Mouse (Mus musculus): ENCODE measurements at regions not wholly inside any gene's neighbourhood (a gene's known extent, or its start where the extent isn't known, plus 50 kb on each side); places are given as distances from the start of the nearest gene placed in this dataset.
A peak's percentile ranks its signal among the peaks of the same experiment; 100 is the strongest.

DNA sequence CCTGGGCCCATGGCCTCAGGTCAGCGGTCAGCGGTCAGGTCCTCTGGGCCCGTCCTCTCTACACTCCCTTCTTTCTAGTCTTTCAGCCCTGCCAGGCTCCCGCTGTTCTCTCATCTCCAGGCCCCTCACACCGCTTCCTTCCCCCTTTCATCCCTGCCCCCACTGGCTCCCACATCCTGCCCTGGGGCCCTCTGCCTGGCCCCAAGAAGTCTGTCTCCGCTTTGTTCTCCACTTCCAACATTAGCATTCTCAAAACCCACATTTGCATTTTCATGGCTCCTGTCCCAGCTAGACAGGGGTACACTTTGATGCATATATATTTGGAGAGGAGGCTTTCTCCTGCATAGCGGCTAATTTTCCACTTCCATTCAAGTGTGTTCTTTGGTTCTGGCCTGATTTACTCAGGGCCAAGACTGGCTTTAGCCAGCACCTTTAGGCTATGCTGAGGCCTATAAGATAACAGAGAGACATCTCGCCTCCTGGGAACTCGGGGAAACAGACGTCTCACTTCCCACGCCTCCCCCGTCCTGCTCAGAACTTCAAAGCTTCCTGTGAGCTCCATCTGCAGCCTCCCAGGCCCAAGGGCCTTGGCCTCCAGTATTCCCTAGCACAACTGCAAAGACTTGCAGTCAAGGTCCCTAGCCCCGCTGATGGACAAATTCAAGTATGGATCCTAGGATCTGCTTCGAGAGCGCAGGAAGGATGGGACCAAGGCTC lies 109.8 kb upstream of the Parp11 start:
- TF ChIP-seq CTCF (IDR thresholded peaks at IDR 0.05; ENCODE audit: extremely low read depth, insufficient read length, insufficient replicate concordance, low read depth, low read length) (no peak), POLR2A (IDR thresholded peaks at IDR 0.05; ENCODE audit: low read depth, low read length) (no peak)
- 80% methylated on average over 15 of the region's 15 CpGs for WGBS
- Histone ChIP-seq H3K27ac (ENCODE audit: insufficient read depth, low read depth, low read length) (no peak overlapping the region), H3K27me3 (ENCODE audit: control insufficient read depth, insufficient read depth, low read length) (no peaks in the 10 kb centered on the region), H3K4me1 (ENCODE audit: control insufficient read depth, insufficient read depth, insufficient read length, low read length) (peaks cover 41% of the 10 kb centered on the region), H3K4me3 (ENCODE audit: low read depth, low read length) (no peak overlapping the region), H3K36me3 (ENCODE audit: control insufficient read depth, insufficient read depth, low read length) (no peaks in the 10 kb centered on the region)

DNA sequence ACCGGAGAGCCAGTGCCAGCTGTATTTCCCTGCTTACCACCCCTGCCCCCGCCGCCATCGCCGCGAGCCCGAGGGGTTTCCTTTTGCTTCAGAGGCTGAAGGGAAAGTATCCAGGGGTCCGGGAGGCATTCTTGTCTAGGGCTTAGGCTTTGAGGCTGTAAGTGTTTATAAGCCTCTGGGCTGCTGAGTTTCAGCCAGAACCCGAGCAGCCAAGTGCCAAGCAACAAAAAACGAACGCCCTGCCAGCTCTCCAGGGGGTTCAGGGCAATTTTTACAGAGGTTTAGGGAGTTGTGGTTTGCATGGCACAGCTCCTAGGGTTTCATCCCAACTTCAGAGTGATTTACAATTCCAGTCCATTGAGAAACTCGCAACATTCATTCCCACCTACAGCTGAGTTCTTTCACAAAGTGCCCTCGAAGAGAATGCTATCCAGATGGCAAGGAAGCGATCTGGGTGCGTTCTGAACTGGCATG lies 109.2 kb upstream of the Parp11 start:
- Histone ChIP-seq H3K27ac (ENCODE audit: insufficient read depth, low read depth, low read length) (no peak overlapping the region), H3K4me1 (ENCODE audit: control insufficient read depth, insufficient read depth, insufficient read length, low read length) (peaks cover 43% of the 10 kb centered on the region), H3K27me3 (ENCODE audit: control insufficient read depth, insufficient read depth, low read length) (no peaks in the 10 kb centered on the region), H3K4me3 (ENCODE audit: low read depth, low read length) (no peak overlapping the region), H3K36me3 (ENCODE audit: control insufficient read depth, insufficient read depth, low read length) (no peaks in the 10 kb centered on the region)
- TF ChIP-seq POLR2A (IDR thresholded peaks at IDR 0.05; ENCODE audit: low read depth, low read length) (no peak), CTCF (IDR thresholded peaks at IDR 0.05; ENCODE audit: extremely low read depth, insufficient read length, insufficient replicate concordance, low read depth, low read length) (no peak)
- WGBS = 79% methylated on average over 15 of the region's 15 CpGs

DNA sequence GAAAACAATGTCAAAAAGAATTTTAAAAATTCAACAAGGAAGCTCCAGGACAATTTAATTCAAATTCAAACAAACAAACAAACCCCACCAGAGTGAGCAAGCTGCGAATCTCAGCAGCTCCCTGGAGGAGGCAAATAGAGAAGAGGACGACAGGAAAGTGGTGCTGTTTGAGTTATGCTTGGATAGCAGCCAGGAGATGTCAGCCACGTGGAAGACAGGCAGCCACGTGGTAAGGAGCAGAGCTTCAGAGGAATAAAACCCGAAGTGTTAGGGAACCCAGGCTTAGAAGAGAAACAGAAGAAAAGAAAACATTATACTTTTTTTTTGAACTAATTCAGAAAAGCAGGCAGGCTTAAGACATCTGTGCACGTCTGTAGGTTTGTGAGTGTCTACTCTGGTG lies 108.2 kb upstream of the Parp11 start:
- 16% methylated on average over 6 of the region's 6 CpGs for WGBS

DNA sequence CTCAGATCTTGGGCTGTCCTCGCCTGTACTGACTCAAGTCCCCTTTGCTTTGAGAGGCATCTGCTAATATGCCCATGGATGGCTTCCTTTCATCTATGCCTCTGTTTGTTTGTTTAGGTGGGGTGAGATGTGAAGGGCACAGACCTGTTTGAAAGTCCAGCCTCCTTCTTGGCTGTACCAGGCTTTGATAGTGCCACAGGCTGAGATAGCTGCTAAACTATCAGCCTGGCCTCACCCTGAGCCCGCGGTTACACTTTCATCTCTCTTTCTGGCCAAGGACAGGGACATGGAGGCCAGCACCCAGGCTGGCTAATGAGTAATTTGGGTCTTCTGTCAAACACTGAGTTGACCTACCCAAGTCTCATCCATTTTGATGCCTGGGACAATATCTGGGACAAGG lies 105.0 kb upstream of the Parp11 start:
- H3K27ac ChIP-seq (ENCODE audit: insufficient read depth, low read depth, low read length) = peak overlapping the region; percentile 23; the same call in 1 of the 2 replicates
- 29% methylated on average over 3 of the region's 3 CpGs for WGBS
- no peaks in the 10 kb centered on the region for H3K27me3 ChIP-seq (ENCODE audit: control insufficient read depth, insufficient read depth, low read length)
- TF ChIP-seq CTCF (IDR thresholded peaks at IDR 0.05; ENCODE audit: extremely low read depth, insufficient read length, insufficient replicate concordance, low read depth, low read length) = no peak
- TF ChIP-seq POLR2A (IDR thresholded peaks at IDR 0.05; ENCODE audit: low read depth, low read length) = no peak
- H3K4me3 ChIP-seq (ENCODE audit: low read depth, low read length) = no peak overlapping the region
- H3K36me3 ChIP-seq (ENCODE audit: control insufficient read depth, insufficient read depth, low read length) = no peaks in the 10 kb centered on the region
- peaks cover 30% of the 10 kb centered on the region; the same call in 1 of the 2 replicates for H3K4me1 ChIP-seq (ENCODE audit: control insufficient read depth, insufficient read depth, insufficient read length, low read length)

More for the DNA sequence above, 108.2 kb upstream of the Parp11 start:
- TF ChIP-seq POLR2A (IDR thresholded peaks at IDR 0.05; ENCODE audit: low read depth, low read length) (no peak), CTCF (IDR thresholded peaks at IDR 0.05; ENCODE audit: extremely low read depth, insufficient read length, insufficient replicate concordance, low read depth, low read length) (no peak)
- H3K4me1 ChIP-seq (ENCODE audit: control insufficient read depth, insufficient read depth, insufficient read length, low read length) = peaks cover 40% of the 10 kb centered on the region
- H3K4me3 ChIP-seq (ENCODE audit: low read depth, low read length) = no peak overlapping the region
- no peak overlapping the region for H3K27ac ChIP-seq (ENCODE audit: insufficient read depth, low read depth, low read length)
- H3K27me3 ChIP-seq (ENCODE audit: control insufficient read depth, insufficient read depth, low read length) = no peaks in the 10 kb centered on the region
- no peaks in the 10 kb centered on the region for H3K36me3 ChIP-seq (ENCODE audit: control insufficient read depth, insufficient read depth, low read length)

DNA sequence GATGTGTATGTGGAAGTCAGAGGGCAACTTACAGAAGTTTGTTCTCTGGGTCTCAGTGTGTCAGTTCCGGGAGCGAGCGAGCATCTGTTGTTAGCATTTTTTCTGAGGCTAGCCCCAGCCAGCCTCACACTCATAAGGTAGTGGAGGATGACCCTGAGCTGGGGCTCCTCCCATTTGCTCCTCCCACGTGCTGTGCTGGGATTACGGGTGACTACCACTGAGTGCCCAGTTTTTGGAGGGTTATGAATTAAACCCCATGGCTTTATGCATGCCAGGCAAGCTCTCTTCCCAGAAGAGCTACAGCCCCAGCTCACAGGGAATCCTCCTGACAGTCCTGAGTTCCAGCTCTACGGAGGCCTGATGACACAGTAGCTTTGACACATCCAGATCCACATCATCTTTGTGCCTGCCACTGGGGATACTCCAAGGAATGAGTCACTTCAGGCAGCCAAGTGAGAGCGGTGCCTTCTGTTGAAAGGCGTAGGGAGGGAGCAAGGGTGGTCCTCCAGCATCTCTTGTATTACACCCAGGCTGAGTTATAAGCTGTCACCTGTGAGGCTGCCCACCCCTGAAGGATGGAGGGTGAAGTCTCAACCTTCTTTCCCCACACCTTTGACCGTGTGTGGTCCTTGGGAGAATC lies 97.8 kb upstream of the Parp11 start:
- 84% methylated on average over 9 of the region's 9 CpGs for WGBS
- H3K4me1 ChIP-seq (ENCODE audit: control insufficient read depth, insufficient read depth, insufficient read length, low read length) = peaks cover 14% of the 10 kb centered on the region; the same call in 1 of the 2 replicates
- no peak overlapping the region for H3K27ac ChIP-seq (ENCODE audit: insufficient read depth, low read depth, low read length)
- no peak overlapping the region for H3K4me3 ChIP-seq (ENCODE audit: low read depth, low read length)
- no peaks in the 10 kb centered on the region for H3K36me3 ChIP-seq (ENCODE audit: control insufficient read depth, insufficient read depth, low read length)
- no peaks in the 10 kb centered on the region for H3K27me3 ChIP-seq (ENCODE audit: control insufficient read depth, insufficient read depth, low read length)
- no peak for TF ChIP-seq POLR2A (IDR thresholded peaks at IDR 0.05; ENCODE audit: low read depth, low read length)
- TF ChIP-seq CTCF (IDR thresholded peaks at IDR 0.05; ENCODE audit: extremely low read depth, insufficient read length, insufficient replicate concordance, low read depth, low read length) = no peak

DNA sequence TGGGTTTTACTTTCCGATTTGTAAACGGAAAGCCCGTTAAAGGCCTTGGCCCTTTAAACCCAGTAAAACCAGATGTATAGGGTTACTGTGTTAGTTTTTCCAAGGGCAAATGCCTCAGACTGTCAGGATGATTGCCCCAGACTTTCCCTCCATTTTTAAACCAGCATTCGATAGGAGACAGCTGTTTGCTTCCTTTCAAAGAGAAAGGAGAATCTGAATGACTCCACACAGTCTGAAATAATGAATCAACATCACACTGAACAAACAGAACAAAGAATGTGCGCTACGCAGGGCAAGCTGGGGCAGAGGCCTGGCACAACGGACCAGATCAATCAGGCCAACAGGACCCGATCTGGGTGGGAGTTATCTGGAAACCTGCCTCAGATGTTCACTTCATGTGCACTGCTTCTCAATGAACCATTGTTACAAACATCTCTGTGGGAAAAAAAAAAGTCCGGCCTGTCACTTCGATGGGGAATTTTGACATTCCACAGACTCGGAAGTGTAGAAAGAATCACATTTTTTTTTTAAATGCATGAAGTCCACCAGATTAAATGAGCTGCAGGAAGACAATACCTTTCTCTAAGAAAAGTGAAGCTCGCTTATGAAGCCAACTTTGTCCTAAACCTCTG lies 97.0 kb upstream of the Parp11 start:
- Histone ChIP-seq H3K36me3 (ENCODE audit: control insufficient read depth, insufficient read depth, low read length) (no peaks in the 10 kb centered on the region), H3K4me3 (ENCODE audit: low read depth, low read length) (no peak overlapping the region), H3K27me3 (ENCODE audit: control insufficient read depth, insufficient read depth, low read length) (no peaks in the 10 kb centered on the region), H3K4me1 (ENCODE audit: control insufficient read depth, insufficient read depth, insufficient read length, low read length) (peaks cover 8% of the 10 kb centered on the region; the same call in 1 of the 2 replicates), H3K27ac (ENCODE audit: insufficient read depth, low read depth, low read length) (no peak overlapping the region)
- no peak for TF ChIP-seq POLR2A (IDR thresholded peaks at IDR 0.05; ENCODE audit: low read depth, low read length)
- TF ChIP-seq CTCF (IDR thresholded peaks at IDR 0.05; ENCODE audit: extremely low read depth, insufficient read length, insufficient replicate concordance, low read depth, low read length) = no peak
- WGBS = 44% methylated on average over 12 of the region's 12 CpGs

DNA sequence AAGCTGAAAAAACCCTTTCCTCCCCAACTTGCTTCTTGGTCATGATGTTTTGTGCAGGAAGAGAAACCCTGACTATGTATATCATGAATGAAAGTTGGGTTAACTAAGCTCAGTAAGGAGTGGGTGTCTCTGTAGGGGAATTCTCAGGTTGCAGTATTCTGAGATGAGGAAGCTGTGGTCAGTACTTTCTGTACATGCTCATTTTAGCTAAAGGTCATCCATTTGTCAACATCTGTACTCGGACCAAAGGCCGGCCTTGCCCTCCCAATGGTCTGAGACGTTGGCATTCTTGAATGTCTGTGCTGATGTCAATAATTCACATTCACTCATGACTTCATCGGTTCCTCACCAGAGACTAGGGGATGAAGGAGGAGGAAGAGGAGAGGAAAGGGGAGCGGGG lies 94.9 kb upstream of the Parp11 start:
- Histone ChIP-seq H3K27ac (ENCODE audit: insufficient read depth, low read depth, low read length) (no peak overlapping the region), H3K36me3 (ENCODE audit: control insufficient read depth, insufficient read depth, low read length) (no peaks in the 10 kb centered on the region), H3K27me3 (ENCODE audit: control insufficient read depth, insufficient read depth, low read length) (no peaks in the 10 kb centered on the region), H3K4me1 (ENCODE audit: control insufficient read depth, insufficient read depth, insufficient read length, low read length) (peaks cover 11% of the 10 kb centered on the region; the same call in 1 of the 2 replicates), H3K4me3 (ENCODE audit: low read depth, low read length) (no peak overlapping the region)
- TF ChIP-seq POLR2A (IDR thresholded peaks at IDR 0.05; ENCODE audit: low read depth, low read length) (no peak), CTCF (IDR thresholded peaks at IDR 0.05; ENCODE audit: extremely low read depth, insufficient read length, insufficient replicate concordance, low read depth, low read length) (no peak)
- 82% methylated on average over 5 of the region's 5 CpGs for WGBS

Data from small intestine, adult 2 months (tissue).